Mouse (Mus musculus): ENCODE data around the gene Gm21905. TPM values are rescaled to one million over a fixed set of nuclear protein-coding genes. Genes with fewer than 3 reads are reported as not detected.

Gm21905 gene
- polyA plus RNA-seq (2012; rRNA removed), result not detected in 2 replicates

DNA sequence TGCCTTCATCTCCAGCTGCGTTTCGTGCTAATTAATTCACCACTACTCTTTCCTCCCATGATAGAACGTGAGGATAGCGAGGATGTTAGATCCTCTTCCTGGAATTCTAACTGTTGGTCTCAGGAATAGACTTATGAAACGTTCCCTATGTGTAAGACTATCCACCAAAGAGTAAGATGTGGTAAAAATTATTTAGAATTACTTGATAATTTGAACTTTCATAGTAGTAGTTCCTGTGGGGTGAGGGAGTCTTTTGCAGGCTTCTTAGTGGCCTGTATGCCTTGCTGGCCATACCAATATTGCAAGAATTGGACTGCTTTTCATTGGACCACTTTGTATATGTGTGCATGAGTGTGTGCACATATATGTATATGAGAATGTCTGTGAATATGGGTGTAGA lies at the start of gene Gm21905:
Gene Gm21905, minus strand, starts transcription at position 101 of the 400 bp plus-strand sequence.
- DNase-seq (ENCODE audit: low read depth), result no peak

DNA sequence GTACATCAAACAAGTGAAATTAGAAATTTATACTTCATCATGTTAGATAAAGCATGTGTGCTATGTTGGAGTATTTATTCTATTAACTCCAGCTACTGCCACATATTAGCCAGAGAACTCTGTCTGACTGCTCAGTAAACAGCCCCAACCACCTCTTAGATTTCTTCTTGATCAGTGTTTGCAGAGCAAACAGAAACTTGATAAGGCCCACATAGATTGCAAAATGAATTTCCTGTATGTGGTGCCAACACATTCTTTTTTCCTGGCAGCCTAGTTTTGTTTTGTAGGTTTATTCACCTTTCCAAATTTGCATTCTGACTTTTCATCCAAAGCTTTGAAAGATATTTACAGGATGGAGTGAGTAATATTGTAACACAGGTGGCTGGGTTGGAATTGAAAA lies 44.2 kb upstream of the Gm21905 start:
- DNase-seq (ENCODE audit: low read depth), result no peak

DNA sequence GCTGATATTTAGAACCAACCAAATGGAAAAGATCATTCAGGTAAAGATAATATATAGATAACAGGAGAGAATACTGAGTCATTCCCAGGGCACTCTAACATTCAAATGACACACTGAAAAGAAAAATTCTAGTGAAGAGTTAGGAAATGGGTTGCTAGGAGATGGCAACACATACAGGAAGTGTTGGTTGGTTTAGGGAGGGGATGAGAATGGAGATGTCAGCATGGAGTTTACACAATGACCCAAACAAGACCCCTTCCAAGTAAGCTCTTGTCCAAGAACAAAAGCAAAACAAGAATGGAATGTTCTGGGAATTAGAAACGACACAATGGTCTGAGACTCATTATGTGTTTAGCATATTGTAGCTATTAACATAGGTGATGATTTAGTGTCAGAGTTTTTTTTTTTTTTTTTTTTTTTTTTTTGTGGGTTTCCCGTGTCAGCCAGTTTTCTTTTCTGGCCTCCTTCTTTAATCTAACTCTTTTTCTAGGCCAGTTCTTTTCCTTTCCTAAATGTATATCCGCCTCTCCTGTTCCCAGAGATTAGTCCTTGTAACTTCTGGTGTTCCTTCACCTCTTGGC lies 35.8 kb upstream of the Gm21905 start:
- no peak for DNase-seq (ENCODE audit: low read depth)

DNA sequence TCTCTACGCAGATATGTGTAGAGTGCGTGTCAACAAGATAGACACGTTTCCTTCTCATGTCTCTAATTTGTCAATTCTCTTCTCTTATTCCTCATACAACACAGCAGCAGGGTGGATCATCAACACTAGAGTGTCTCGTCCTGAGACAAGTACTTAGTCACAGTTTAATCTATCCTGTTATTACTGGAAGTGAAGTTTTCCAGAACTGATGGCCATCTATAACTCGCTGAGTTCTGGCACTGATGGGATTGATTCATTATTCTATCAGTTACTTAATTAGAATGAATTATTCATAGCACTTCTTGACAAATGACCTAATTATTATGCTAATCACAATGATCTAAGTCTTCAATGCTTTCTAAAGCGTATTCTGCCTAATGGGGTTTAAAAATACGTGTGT lies 23.3 kb upstream of the Gm21905 start:
- no peak for DNase-seq (ENCODE audit: low read depth)

DNA sequence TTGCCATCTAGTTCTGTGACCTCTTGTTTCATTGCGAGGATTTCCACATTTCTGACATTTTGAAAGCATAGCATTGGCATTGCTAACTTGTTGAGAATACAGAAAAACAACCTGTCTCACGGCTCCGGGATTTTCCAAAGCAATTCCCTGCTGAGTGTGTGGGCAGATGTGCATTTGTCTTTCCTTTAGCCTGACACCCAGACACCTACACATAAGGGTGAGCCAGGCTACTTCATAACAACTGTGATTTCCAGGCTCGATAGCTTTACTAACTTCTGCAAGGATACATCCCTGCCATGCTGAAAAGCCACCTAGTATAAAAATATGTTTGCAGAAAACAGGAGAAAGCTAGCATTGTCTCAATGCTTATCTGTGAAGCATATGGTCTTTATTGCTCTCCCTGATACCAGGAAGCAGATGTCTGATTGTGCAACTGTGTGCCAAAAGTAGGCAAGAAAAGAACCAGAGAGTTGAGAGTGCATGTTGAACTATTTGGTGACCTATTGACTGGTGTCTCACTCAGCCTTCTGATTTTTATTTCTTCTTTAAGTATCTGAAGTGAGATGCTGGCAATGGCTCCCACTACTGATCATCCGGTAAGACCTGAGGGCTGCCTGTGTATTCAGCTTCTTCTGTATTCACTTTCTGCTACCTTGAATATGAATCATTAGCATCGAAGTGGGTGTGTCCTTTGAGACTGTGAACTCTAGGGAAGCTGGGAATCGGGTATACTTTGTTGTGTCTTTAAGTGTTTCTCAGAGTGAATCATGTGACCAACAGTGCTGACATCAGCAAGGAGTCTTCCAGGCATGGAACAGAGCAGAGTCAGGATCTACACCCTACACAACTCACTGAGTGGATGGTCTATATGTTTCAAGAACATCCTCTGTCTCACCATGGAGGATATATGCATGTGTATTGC lies 15.7 kb upstream of the Gm21905 start:
- peak; percentile 14 for DNase-seq (ENCODE audit: low read depth)

- no peak for DNase-seq (ENCODE audit: low read depth)
These were observed 9.3 kb upstream of the Gm21905 start for GRCm38 (mm10) chr5:67955486-67955885.

DNA sequence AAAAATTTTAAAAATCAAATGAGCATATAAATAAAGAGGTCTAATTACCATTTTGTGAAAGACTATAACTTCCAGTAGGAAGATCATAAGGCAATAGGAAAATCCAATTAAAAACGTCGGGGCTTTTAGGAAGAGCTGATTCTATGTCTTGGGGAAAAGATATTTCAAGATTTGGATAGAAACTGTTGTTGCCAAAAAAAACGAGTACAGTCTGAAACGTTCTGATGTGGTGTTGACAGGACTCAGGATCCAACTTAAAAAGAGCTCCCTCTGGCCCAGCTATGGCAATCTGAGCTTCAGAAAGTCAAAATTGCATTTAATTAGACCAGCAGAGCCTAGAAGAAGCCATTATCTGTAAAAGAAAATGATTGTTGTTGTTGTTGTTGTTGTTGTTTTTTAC lies 7.9 kb upstream of the Gm21905 start:
- no peak for DNase-seq (ENCODE audit: low read depth)

GRCm38 (mm10) chr5:67948074-67948473 lies 1.9 kb upstream of the Gm21905 start:
- DNase-seq (ENCODE audit: low read depth), result no peak

GRCm38 (mm10) chr5:67947006-67947405 lies 785 bp upstream of the Gm21905 start:
- DNase-seq (ENCODE audit: low read depth), result no peak

GRCm38 (mm10) chr5:67944074-67944785 lies 2.0 kb downstream of the Gm21905 start:
- DNase-seq (ENCODE audit: low read depth), result no peak

GRCm38 (mm10) chr5:67943199-67943598 lies 3.0 kb downstream of the Gm21905 start:
- no peak for DNase-seq (ENCODE audit: low read depth)

DNA sequence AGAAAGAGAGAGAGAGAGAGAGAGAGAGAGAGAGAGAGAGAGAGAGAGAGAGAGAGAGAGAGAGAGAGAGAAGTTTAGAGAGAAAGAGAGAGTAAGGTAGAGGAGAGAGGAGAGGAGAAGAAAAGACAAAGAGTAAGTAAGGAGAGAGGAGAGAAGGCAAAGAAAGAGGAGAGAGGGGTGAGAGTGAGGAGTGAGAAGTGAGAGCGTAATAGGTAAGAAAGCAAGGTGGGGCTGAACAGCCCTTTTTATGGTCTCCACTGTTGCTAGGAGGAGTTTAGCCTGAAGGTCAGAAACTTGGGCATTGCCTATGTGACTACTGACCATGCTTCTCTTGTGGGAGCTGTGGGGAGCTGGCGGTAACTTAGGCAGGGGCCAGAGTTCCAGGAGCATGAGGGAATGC lies 4.9 kb downstream of the Gm21905 start, which contains the start of gene Gm5108:
Gene Gm5108, plus strand, starts transcription at position 301 of the 400 bp plus-strand sequence.
- no peak for DNase-seq (ENCODE audit: low read depth)

DNA sequence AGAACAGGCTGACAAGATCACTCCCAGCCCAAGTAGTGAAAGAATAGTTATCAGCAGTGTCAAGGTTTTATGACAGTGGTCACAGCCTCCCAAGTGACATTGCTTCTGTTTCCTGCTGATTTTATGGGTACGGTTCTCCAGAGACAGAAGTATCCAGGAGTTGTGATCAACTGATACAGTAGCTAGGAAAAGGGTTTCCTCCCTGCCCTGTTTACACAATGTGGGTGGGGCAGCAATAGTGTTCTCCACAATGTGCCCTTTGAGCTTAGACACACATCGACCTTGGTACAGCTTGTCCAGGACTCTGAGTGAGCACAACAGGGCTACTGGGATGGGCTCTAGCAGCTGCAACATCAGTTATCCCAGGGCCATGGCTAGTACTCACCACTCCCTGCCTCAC lies 14.6 kb downstream of the Gm21905 start:
- DNase-seq (ENCODE audit: low read depth), result no peak

GRCm38 (mm10) chr5:67930584-67930983 lies 15.6 kb downstream of the Gm21905 start:
- DNase-seq (ENCODE audit: low read depth), result no peak

DNA sequence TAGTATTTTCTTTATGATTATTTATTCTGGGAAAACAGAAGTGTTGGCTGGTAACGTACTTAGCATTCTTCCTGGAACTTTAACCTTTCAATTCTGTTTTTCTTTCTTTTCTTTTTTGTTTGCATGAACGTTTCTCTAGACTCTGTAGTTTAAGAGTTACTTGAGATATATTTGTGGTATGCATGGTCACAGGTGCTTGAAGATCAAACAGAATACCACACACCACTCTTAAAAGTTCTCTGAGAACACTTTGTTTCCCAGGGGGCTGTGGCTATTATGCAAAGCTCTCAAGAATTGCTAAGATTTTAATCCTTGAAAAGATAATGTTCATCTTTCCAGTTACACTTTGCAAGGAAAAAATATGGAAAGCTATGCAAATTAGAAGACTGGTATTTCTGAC lies 41.7 kb downstream of the Gm21905 start:
- DNase-seq (ENCODE audit: low read depth), result no peak

- no peak for DNase-seq (ENCODE audit: low read depth)
These were observed 47.3 kb downstream of the Gm21905 start for GRCm38 (mm10) chr5:67898921-67899320.

- no peak for DNase-seq (ENCODE audit: low read depth)
These were observed 61.6 kb downstream of the Gm21905 start for GRCm38 (mm10) chr5:67884422-67885210.

- no peak for DNase-seq (ENCODE audit: low read depth)
These were observed 62.6 kb downstream of the Gm21905 start for GRCm38 (mm10) chr5:67883564-67884171.
